Comparison of ENCODE assay signal across 16 mouse cellular contexts in genomic region chr1:91664622-91665021, GRCm38 (mm10).
DNase-seq lines count a peak whose midpoint lies in the region; ATAC-seq lines count a peak whose summit lies in the region.
"Had no signal": no experiment of that assay in that cellular context is flagged by ENCODE, and none has a peak within 500 bp of the region (broad histone marks: within the 10 kb centered on the region; RNA-seq: fewer than 3 reads in every experiment).

No protein-coding gene starts in this region.

- no peaks in the 10 kb centered on the region for H3K9me3 ChIP-seq in intestine, embryonic 14.5 days (ENCODE audit: control insufficient read depth, low read length)
- H3K9me3 ChIP-seq in intestine, embryonic 15.5 days = no peaks in the 10 kb centered on the region
- H3K9me3 ChIP-seq: embryonic facial prominence, embryonic 15.5 days; hindbrain, embryonic 13.5 days had no signal

- no peak overlapping the region for H3K4me3 ChIP-seq in intestine, embryonic 14.5 days (ENCODE audit: low read depth, low read length)
- no peak overlapping the region for H3K4me3 ChIP-seq in intestine, embryonic 15.5 days (replicated peaks)
- H3K4me3 ChIP-seq: embryonic facial prominence, embryonic 15.5 days; hindbrain, embryonic 13.5 days; limb, embryonic 12.5 days had no signal

- DNase-seq in intestine, embryonic 14.5 days (ENCODE audit: low spot score) = no peak
- peak; percentile 22 for DNase-seq in 416B (ENCODE audit: low read depth)
- DNase-seq in MN1 (ENCODE audit: low spot score) = peak; percentile 53
- DNase-seq in telencephalon, adult 2 months (ENCODE audit: low read depth, low spot score) = peak; percentile 13
- DNase-seq in urinary bladder, adult 18-20 months (ENCODE audit: low spot score in 2 of 2) = no peak
- no peak for DNase-seq in kidney, postnatal 25 days
- DNase-seq: adrenal gland, adult 8-10 months; cerebellum, adult 2 months; heart, adult 18-20 months; kidney, adult 9 months; lung, postnatal 14 days had no signal

- H3K27ac ChIP-seq in intestine, embryonic 14.5 days (ENCODE audit: low read depth) = no peak overlapping the region
- H3K27ac ChIP-seq in intestine, embryonic 15.5 days = no peak overlapping the region
- H3K27ac ChIP-seq: embryonic facial prominence, embryonic 15.5 days; hindbrain, embryonic 13.5 days; limb, embryonic 12.5 days; liver, embryonic 14.5 days had no signal

- H3K27me3 ChIP-seq in intestine, embryonic 14.5 days (replicated peaks; ENCODE audit: control insufficient read depth, insufficient read depth, low read length) = no peaks in the 10 kb centered on the region
- H3K27me3 ChIP-seq in intestine, embryonic 15.5 days (replicated peaks) = no peaks in the 10 kb centered on the region
- H3K27me3 ChIP-seq: embryonic facial prominence, embryonic 15.5 days; hindbrain, embryonic 13.5 days; limb, embryonic 12.5 days had no signal

- no peak overlapping the region for H3K4me2 ChIP-seq in intestine, embryonic 14.5 days (ENCODE audit: low read length)
- H3K4me2 ChIP-seq in intestine, embryonic 15.5 days (replicated peaks) = no peak overlapping the region
- H3K4me2 ChIP-seq: embryonic facial prominence, embryonic 15.5 days; hindbrain, embryonic 13.5 days; limb, embryonic 12.5 days had no signal

- H3K4me1 ChIP-seq in intestine, embryonic 14.5 days (replicated peaks; ENCODE audit: control insufficient read depth, insufficient read depth, low read length) = no peaks in the 10 kb centered on the region; the same call in 1 of the 2 replicates
- H3K4me1 ChIP-seq in intestine, embryonic 15.5 days (replicated peaks) = peaks cover 2% of the 10 kb centered on the region; the same call in 1 of the 2 replicates
- H3K4me1 ChIP-seq: hindbrain, embryonic 13.5 days had no signal

- ATAC-seq in intestine, embryonic 14.5 days (replicated peaks; ENCODE audit: low FRiP score, low TSS enrichment, low read depth) = 0 out of 2 replicates have a peak, but pooled peaks have one; percentile 15
- no peak for ATAC-seq in intestine, embryonic 15.5 days

- 82% methylated on average over 12 of the region's 12 CpGs for WGBS in intestine, embryonic 14.5 days
- WGBS in intestine, embryonic 15.5 days = 79% methylated on average over 12 of the region's 12 CpGs

- H3K36me3 ChIP-seq in intestine, embryonic 14.5 days (ENCODE audit: control insufficient read depth, insufficient read depth, low read length) = no peaks in the 10 kb centered on the region
- H3K36me3 ChIP-seq in intestine, embryonic 15.5 days = no peaks in the 10 kb centered on the region
- H3K36me3 ChIP-seq: embryonic facial prominence, embryonic 15.5 days; hindbrain, embryonic 13.5 days; limb, embryonic 12.5 days had no signal

- no peak overlapping the region for H3K9ac ChIP-seq in intestine, embryonic 14.5 days (ENCODE audit: low read length)
- no peak overlapping the region for H3K9ac ChIP-seq in intestine, embryonic 15.5 days
- H3K9ac ChIP-seq: embryonic facial prominence, embryonic 15.5 days; hindbrain, embryonic 13.5 days; limb, embryonic 12.5 days; liver, embryonic 14.5 days had no signal

Comparison
In these comparisons a context has a peak if more than half of its experiments do, and no peak if none do; other contexts are left out.
1. DNase-seq: peak in 416B (single experiment), MN1 (single experiment) and telencephalon, adult 2 months (single experiment); none in intestine, embryonic 14.5 days (single experiment), urinary bladder, adult 18-20 months (0 of 2) and kidney, postnatal 25 days (0 of 2).